Mouse (Mus musculus) right cerebral cortex, postnatal 4 days (tissue): Measurements from ENCODE around the gene Npb.

Experiments
- DNase-seq: peaks from one replicate; pipeline ENCODE4 v3.0.0-alpha.2; 2022

The Npb gene

DNA sequence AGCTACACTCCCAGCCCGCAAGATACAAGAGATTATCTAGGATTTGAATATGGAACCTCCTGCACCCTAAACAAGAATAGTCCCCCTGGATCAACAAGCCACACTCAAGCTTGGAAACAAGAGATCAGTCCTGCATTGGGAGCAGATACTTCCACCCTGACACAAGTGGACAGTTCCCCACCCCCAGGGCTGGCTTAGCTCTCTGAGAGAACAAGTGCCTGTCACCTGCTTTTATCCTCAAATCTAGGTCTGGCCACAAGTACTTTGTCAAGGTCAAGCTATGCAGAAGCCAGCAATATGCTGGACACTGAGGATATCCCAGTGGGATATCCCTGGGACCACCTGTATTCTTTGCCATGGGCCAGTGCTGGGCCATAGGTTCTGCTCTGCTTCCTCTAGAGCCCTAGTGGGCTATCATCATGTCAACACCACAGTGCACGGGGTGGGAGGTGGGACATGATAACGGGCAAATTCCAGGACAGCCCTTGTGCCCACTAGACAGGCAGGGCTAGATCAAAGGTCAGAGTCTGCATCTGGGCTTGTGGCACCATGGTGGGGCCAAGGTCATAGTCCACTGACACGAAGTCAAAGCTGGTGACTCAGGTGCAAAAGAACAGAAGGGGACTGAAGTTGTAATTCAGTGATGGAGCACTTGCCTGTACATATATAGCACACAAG, 8.5 kb downstream of the Npb start:
- DNase-seq = no peak

- DNase-seq = peak; percentile 88
These were observed 9.3 kb downstream of the Npb start, which contains the start of gene Pcyt2 for GRCm38 (mm10) chr11:120617519-120618112. Gene Pcyt2 (minus strand): TSS chr11:120617936.

DNA sequence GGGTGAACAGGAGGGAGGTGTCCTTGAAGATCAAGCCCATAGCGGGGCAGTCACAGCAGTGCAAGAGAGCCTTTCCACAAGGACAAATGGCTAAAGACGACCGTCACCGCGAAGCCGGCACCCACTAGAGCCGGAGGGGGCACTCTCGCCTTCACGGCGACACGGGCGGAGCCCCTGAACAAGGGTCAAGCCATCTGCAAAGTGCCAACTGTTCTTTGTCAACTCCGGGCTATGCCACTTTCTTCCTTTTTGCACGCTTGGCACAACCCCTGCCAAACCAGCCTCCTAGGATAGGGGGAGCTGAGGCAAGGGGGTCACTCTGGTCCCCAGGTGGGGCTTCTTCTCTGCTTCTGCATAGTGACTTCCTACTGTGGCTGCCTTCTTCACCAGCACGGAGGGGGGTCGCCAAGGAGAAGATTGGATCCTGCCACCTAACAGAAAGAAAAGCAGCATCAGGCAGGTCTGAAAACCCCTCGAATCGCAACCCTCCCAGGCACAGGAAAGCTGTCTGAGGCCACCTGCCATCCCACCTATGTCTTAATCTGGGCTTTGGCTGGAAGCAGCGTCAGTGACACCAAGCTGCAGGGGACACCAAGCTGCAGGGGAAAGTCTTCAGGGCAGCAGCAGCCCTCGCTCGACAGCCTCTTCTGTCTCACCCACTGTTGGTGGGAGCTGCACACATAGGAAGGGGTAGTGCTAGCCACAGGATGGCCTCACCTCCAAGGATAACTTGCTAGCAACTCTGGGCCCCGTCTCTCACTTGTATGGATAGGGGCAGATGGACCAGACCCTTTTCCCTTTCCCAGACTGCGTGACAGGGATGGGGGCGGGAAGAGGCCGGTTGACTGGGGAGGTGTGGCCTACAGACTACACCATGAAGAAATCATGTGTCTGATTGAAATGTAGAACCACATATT, 10.6 kb downstream of the Npb start:
- DNase-seq = no peak

DNA sequence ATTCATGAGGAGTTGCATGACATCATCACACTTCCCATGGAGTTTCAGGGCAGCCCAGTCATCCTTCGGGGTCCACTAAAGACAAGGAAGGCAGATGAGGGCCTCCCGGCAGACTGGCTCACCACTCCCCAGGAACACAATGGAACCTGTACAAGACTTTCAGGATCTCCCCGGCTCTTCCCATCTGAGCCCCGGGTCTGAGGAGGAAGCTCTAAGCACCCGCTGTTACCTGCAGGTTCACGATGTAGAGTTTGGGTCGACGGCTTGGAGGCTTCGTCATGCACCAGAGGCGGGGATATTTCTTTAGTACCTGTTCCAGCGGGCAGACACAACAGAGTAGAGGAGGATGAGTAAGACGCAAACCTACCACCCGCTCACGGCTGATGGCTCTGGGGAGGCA, 11.9 kb downstream of the Npb start:
- no peak for DNase-seq

- no peak for DNase-seq
These were observed 14.5 kb downstream of the Npb start for GRCm38 (mm10) chr11:120622805-120623204.

- peak; percentile 66 for DNase-seq
These were observed 15.8 kb downstream of the Npb start for GRCm38 (mm10) chr11:120623961-120624679.

GRCm38 (mm10) chr11:120624680-120625111, 16.4 kb downstream of the Npb start:
- DNase-seq = peak; percentile 85

- no peak for DNase-seq
These were observed 17.0 kb downstream of the Npb start, which contains the start of gene Sirt7 for GRCm38 (mm10) chr11:120625152-120625775. Gene Sirt7 (minus strand): TSS chr11:120625240.

DNA sequence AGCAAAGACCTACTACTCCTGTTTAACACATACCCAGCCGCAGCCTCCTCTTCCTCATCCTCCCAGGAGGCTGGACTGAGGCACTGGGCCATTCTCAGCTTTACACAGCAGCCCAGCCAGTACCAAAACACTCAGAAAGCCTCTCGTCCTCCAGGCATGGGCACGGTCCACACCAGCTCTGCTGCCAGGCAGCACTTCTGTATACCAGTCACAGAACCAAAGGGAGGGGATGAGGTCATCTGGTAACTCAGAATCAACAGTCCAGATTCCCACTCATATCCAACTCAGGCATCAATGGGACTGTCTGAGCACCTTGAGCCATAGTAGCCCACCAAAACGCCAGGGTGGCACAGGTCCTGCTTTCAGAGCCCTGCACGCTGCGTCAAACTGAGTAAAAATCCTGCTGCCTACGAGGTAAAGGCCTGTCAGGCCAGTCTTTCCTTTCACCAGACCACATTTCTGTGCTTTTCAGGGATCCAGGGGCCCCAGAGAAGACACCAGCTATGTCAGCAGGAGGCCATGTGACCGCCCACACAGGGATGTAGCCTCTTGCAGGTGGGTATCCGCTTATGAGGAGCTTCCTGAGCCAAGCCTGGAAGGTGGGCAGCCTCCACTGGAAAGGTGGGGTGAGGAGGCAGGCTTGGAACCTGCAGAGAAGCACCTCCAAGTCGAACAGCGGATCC, 18.6 kb downstream of the Npb start:
- DNase-seq = no peak

GRCm38 (mm10) chr11:120627468-120628300, 19.4 kb downstream of the Npb start:
- no peak for DNase-seq

DNA sequence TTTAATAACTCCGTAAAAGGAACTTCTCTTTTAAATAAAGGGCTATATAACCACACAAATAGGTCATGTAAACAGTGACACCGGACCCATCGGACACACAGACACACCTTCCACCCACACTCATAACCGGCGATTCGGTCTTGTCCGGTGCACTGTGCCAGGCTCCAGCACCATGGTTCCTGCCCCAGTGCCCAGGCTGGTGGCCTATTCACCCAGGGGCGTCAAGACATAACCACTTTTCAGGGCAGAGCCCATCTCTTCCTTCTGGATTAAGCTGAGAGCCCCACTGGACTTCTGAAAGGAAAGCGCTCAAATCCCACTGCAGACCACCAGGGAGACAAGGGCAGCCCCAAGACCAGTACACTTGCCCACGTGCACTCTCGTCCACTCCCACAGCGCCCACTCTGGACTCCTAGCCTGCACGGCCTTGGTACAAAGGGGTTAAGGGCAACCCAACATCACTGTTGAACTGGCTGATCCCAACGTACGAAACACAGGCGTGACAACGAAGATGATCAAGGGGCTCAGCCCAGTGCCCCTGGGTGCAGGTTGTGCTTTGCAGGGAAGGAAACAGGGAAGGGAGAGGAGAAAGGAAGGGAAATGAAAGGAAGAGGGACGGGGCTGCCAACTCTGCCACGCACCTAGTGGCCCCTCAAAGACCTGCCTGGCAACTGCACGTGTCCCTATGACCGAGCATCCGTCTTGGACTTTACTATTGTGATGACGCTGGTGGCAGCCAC, 20.5 kb downstream of the Npb start:
- DNase-seq = no peak

GRCm38 (mm10) chr11:120629341-120629730, 21.1 kb downstream of the Npb start:
- no peak for DNase-seq

DNA sequence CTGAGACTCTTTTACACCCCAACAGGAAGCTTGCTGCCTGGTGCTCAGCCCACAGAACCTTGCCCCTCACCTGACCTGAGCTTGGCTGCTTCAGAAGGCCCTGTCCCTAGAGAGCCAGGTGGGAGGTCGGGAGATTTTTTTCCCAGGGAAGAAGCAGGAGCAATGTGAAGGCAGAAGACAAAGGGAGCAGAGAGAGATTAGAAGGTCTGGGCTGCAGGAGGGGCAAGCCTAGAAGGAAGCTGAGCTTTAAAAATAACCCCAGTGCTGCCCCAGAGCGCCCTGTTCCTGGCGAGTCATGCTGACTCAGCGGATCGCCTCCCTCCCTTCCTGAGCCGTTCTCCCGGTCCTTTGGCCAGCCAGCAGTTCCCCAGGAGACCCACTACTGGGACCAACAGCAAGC, 21.6 kb downstream of the Npb start:
- no peak for DNase-seq

- DNase-seq = no peak
These were observed 22.2 kb downstream of the Npb start for GRCm38 (mm10) chr11:120630401-120630871.

DNA sequence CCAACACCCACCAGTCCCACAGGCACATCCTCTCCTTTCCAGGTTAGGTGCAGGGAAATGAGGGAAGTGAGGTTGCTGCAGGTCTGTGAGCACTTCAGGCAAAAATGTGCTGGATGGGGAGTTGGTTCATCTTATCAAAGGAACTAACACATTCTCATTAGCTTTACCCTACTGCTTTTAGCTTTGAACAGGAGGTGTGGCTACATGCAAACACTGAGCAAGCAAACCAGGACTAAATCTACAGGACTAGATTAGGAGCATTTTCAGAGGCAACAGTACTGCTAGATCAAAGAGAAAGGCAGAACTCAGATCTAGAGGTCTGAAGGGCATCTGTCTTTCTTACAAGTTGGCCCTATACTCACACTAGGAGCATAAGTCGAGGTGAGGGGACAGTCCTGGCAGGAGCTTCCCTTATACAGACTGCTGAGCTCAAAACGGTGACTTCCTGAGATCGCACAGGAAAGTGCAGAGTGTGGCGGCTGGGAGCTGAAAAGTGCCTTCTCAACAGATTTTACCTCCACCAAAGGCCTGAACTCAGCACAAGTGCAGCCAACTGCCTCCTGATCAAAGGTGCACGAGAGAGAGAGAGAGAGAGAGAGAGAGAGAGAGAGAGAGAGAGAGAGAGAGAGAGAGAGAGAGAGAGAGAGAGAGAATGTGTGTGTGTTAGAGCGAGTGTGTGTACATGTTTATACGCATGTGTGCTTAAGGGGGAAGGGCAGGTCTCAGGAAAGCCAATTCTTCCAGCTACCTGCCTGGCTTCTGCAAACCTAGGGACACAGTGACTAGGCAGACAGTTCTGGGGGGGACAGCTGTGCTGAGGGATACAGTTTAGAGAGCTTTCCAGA, 22.8 kb downstream of the Npb start:
- no peak for DNase-seq

GRCm38 (mm10) chr11:120631726-120632448, 23.6 kb downstream of the Npb start:
- no peak for DNase-seq

DNA sequence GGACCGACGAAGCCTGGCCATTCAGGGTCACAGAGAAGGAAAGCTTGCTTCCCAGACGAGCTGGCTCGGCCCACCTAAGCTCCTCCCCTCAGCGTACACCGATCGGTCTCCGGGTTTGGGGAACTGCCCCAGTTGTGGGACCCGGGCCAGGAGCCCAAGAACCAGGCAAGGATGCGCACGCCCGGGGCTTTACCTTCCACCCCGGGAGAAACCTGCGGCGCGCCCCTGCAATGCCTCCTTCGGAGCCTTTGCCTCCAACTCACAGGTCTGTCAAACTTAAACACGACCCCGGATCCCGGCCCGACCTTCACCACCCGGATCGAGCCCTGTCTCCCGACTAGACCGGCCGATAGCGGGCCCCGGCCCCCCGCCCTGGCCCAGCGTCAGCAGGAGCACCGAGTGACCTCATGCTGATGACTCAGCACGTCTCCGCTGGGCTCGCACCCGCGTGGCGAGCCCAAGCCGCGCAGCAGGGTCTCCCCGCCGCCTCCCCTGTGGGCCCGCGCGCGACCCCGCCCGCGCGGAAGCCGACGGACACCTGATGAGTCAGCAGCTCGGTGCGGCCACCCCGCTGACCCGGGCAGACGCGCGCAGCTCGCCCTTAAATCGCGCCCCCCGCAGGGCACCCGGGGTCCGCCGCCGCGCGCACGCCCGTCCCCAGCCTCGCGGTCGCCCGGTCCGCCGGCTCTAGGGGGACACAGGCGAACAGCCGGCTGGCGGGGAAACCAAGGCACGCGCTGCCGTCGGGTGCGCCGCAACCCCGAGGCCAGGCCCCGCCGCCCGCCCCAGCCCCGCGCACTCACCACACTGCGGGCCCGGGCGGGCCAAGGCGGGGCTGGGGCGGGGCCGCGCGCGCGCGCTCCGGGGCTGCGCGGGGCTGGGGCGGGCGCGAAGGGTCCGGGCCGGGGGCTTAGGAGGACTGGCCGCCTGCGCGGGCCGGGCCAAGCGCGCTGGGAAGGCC, 24.6 kb downstream of the Npb start:
- DNase-seq = peak; percentile 60
